Mouse (Mus musculus): ENCODE measurements around the gene Pitpnm3.

DNA sequence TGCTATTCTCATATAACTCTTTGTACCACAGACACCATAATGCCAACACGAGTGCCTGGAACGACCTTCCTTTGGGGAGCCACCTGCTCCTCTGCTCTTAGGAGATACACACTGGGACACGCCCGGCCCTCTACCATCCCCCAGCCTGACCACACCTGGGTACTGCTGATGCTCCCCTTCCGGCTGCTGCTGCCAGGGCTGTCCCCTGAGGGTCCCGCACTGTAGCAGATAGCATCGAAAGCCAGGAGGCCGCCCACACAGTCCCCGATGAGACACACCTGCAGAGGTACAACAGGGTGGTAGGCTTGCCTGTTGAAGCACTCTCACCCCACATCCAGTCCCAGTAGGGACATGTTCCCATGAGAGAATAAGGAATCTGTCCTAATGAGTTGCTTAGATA, 64.8 kb downstream of the Pitpnm3 start:
- TF ChIP-seq POLR2A (IDR thresholded peaks at IDR 0.05; ENCODE audit: borderline replicate concordance, insufficient read depth, low read length) (no peak), CTCF (IDR thresholded peaks at IDR 0.05; ENCODE audit: borderline replicate concordance, insufficient read depth, low read depth, low read length) (no peak)

Measured in cerebellum, adult 2 months (tissue).